Mouse (Mus musculus) erythroblast, embryonic 14.5 days (primary cell): ENCODE results near the gene Efna3. TPM values are rescaled to one million over a fixed set of nuclear protein-coding genes. Genes with fewer than 3 reads are reported as not detected.

ENCODE experiments used
- H3K27me3 ChIP-seq: 2 replicates; pipeline ENCODE4 v1.6.1; 2012; ENCODE audit warnings: inconsistent platforms; ENCODE audit not compliant: control insufficient read depth
- H3K36me3 ChIP-seq: 2 replicates; pipeline ENCODE4 v1.6.1; 2012; ENCODE audit warnings: mild to moderate bottlenecking, inconsistent platforms; ENCODE audit not compliant: control insufficient read depth
- H3K4me1 ChIP-seq: 2 replicates; pipeline ENCODE4 v1.6.1; 2012; ENCODE audit warnings: inconsistent platforms; ENCODE audit not compliant: control insufficient read depth
- H3K4me3 ChIP-seq: replicated peaks from 2 replicates; pipeline ENCODE3; 2012; ENCODE audit warnings: moderate library complexity, mild to moderate bottlenecking, inconsistent platforms
- H3K9me3 ChIP-seq: 2 replicates; pipeline ENCODE4 v1.6.1; 2012; ENCODE audit warnings: low read length, inconsistent platforms, mixed read lengths; ENCODE audit not compliant: control insufficient read depth
- GATA1 ChIP-seq: IDR thresholded peaks from 2 replicates; pipeline ENCODE4 v1.6.1; 2012; ENCODE audit warnings: low read length, inconsistent platforms, mixed read lengths
- TAL1 ChIP-seq: IDR thresholded peaks from 3 replicates; pipeline ENCODE4 v1.6.1; 2012; ENCODE audit warnings: low read length, inconsistent platforms, mixed read lengths
- polyA plus RNA-seq: library from polyadenylated mRNA; stranded (reverse); fragments of >175 nt; gene quantifications from 2 replicates; pipeline ENCODE4 v1.2.3, GENCODE M21; 2012

Gene Efna3
- polyA plus RNA-seq, 1 experiment: not detected

DNA sequence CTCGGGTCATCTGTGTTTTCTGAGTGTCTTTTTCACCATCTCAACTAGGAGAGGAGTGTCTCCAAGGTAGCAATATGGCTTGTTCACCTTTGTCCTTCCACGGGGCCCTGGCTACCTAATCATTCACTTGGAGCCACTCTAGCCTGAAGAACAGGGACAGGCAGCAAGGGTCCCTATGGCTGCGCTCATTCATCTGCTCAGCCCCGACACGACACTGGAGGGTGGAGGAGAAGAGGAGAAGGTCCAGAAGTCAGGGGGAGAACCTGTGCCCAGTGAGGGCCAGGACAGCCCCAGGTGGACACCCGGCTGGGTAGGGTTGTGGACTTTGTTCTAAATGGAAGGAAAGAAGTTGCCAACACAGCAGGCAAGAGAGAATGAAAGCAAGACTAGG, 32.7 kb upstream of the Efna3 start:
- H3K4me3 ChIP-seq: no peak overlapping the region
- H3K36me3 ChIP-seq: no peaks in the 10 kb centered on the region
- H3K27me3 ChIP-seq: peaks cover 35% of the 10 kb centered on the region
- peaks cover 4% of the 10 kb centered on the region for H3K4me1 ChIP-seq
- TF ChIP-seq GATA1 (no peak), TAL1 (no peak)
- no peaks in the 10 kb centered on the region for H3K9me3 ChIP-seq

DNA sequence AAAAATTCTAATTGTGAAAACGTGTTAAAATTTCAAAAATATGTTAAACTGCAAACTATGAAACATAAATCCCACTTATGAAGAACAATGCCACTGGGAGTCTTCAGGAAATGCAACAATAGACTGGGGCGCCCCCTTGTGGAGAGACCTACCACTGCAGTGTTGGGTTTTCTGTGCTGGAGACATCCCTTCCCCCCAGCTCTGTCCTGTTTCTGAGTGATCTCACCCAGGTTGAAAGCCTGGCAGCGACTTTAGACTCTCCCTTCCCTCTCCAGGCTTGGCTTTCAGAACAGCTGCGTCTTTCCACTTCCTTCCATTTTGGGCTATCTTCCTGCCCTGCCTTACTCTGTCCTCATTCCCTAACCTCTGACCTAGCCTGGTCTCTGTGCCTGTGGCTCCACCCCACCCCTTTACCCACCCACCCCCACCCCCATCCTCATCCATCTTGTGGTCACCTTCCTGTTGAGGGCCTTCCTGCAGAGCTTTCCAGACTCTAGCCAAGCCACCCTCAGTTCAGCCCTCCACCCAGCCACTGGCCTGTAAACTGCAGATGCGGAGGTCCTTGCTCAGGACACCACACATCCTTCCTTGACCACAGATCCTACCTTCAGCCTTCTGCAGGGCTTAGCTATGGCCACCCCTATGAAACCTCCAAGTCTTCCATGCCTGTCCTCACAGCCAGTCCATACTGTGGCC, 32.2 kb upstream of the Efna3 start:
- Histone ChIP-seq H3K4me3 (no peak overlapping the region), H3K9me3 (no peaks in the 10 kb centered on the region), H3K4me1 (peaks cover 9% of the 10 kb centered on the region), H3K36me3 (no peaks in the 10 kb centered on the region), H3K27me3 (peaks cover 39% of the 10 kb centered on the region)
- TF ChIP-seq TAL1 (no peak), GATA1 (no peak)

DNA sequence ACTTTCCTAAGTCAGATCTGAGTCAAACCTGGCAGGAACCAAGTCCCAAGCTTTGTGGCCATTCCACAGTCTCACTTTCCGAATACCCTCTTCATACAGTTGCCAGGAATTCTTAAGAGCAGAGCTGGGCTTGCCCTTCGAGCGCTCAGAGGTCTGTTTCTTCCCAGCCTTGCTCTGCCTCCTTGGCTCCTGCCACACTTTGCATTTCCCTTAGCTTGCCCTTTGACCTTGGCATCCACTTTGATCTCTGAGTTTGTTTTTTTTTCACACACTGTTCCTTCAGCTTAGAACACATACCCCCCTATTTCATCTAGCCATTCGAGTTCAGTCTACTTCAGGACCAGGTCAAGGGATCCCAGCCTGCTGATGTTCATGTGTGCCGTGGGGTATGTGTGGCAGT, 28.5 kb upstream of the Efna3 start:
- Histone ChIP-seq H3K4me3 (no peak overlapping the region), H3K27me3 (peaks cover 70% of the 10 kb centered on the region), H3K9me3 (no peaks in the 10 kb centered on the region), H3K36me3 (no peaks in the 10 kb centered on the region), H3K4me1 (peaks cover 19% of the 10 kb centered on the region)
- TF ChIP-seq GATA1 (no peak), TAL1 (no peak)

DNA sequence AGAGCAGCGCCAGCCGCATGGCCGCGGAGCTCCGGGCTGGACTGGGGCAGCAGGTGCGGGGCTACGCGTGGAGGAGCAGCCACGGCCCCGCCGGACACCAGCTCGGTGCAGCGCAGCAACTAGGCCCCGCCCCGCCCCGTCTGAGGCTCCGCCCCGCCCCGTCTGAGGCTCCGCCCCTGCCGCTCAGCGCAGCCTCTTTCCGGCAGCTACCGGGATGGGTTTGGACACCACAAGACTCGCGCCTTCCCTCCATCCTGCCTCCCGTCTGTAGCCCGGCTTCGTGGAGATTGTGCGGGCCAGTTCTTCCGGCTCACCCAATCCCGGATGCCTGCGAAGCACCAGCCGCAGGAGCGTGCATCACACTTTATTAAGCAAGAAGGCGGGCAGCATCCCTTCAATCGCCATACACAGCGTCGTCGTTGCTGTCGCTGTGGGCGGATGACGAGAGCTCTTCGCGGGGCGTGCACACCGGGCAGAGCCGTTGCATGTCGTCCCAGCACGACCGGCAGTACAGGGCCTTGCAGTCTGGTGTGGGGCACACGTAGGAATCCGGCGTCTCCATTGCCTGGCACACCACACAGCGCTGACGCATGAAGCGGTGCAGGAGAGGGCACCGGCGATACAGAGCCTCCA, 27.2 kb upstream of the Efna3 start, which contains the start of gene Adam15:
Gene Adam15, minus strand, starts transcription at position 128 of the 633 bp plus-strand sequence.
- peaks cover 68% of the 10 kb centered on the region for H3K27me3 ChIP-seq
- H3K4me1 ChIP-seq: peaks cover 19% of the 10 kb centered on the region
- H3K36me3 ChIP-seq: no peaks in the 10 kb centered on the region
- no peak for TF ChIP-seq TAL1
- no peak for TF ChIP-seq GATA1
- peak within 1 kb of the TSS; percentile 53 for H3K4me3 ChIP-seq
- H3K9me3 ChIP-seq: no peaks in the 10 kb centered on the region

DNA sequence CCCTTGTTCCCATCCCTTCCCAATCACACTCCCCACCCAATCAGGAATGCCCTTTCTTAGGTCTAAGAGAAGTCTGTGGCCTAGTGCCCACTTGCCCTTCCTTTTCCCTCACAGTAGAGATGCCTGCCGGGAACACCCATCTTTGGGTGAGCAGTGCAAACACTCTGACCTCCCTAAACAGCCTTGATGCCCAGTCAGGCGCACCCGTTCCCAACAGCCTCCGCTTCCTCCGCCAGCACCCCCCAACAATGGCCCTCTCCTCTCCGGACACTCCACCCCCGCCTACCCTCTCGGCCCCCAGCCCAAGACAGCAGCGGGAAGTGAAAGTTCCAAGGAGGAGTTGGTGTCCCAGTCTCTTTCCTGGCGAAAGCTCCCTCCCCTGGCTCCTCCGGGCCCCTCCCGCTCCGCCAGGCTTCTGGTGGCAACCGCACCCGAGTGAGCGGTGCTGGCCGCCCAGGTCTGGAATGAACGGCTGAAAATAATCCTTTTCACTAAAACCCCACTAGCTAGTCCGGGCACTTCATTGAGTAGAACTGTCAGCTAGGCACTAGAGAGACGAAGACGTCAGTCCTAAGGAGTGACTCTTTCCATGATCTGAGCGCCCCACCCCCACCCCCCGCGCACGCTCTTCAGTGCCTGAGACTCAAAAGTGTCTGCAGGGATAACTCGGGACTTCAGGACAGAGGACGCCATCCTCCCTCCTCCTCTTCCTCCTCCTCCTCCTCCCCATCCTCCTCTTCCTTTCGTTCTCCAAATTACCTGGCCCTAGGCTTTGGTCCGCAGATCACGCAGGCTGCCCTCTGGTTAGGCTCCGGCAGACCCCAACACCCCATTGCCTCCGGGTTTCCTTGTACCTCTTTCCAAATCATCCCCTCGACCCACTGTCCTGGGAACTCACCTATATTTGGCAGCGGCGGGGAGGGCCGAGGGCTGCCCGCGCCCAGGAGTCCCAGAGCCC, 26.4 kb upstream of the Efna3 start:
- Histone ChIP-seq H3K36me3 (no peaks in the 10 kb centered on the region), H3K4me3 (peak overlapping the region; percentile 53), H3K27me3 (peaks cover 67% of the 10 kb centered on the region), H3K4me1 (peaks cover 17% of the 10 kb centered on the region), H3K9me3 (no peaks in the 10 kb centered on the region)
- TF ChIP-seq GATA1: no peak
- no peak for TF ChIP-seq TAL1

DNA sequence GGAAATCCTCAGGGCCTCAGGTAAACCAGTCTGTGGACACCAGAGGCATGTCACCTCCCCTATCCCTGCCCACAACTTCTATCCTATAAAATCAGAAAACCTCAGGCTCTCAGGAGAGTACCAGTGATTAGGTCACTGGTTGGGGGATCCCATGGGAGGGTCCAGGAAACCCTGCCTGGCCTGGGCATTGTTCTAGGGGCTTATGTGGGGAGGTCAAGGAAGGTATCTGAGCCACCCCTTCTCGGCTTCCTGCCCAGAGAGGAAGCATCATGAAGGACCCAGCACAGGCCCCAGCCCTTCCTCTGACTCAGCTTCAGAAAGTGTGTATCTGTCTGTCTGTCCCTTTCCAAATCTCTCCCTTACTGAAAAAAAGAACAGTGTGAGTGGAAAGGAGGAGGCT, 25.2 kb upstream of the Efna3 start:
- Histone ChIP-seq H3K36me3 (no peaks in the 10 kb centered on the region), H3K9me3 (no peaks in the 10 kb centered on the region), H3K4me1 (peaks cover 15% of the 10 kb centered on the region), H3K4me3 (no peak overlapping the region), H3K27me3 (peaks cover 59% of the 10 kb centered on the region)
- TF ChIP-seq GATA1 (no peak), TAL1 (no peak)

DNA sequence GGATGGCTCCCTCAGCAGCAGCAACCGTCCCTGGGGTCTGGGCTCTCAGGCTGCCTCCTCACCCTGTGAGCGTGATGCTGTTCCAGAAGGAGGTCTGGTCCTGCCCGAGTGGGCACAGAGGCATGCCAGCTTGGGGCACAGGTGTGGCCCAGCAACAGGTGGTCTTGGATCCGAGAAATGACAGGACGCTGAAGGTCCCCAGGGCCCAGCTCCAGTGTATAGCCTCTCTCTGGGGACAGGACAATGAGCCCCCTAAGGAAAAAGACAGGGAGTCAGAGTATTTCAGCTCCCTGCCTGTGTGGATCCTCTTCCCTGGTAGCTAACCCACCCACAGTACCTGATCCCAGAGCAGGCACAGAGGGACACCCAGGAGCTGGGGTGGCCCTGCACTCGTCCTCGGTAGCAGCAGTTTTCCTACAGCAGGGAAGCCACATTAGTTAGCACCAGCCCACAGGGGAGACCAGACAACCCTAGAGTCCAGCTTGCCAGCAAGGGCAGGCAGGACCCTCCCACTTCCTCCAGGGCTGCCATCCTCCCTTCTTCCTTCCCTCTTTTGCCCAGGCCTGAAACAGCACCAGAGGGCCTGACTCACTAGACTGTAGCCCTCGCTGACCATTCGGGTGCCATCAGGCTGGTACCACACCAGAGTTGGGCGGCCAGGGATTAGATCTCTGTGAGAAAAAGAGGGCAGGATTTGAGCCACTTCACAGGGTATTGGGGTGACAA, 24.2 kb upstream of the Efna3 start:
- Histone ChIP-seq H3K27me3 (peaks cover 50% of the 10 kb centered on the region), H3K36me3 (no peaks in the 10 kb centered on the region)
- no peak for TF ChIP-seq GATA1
- no peak for TF ChIP-seq TAL1

DNA sequence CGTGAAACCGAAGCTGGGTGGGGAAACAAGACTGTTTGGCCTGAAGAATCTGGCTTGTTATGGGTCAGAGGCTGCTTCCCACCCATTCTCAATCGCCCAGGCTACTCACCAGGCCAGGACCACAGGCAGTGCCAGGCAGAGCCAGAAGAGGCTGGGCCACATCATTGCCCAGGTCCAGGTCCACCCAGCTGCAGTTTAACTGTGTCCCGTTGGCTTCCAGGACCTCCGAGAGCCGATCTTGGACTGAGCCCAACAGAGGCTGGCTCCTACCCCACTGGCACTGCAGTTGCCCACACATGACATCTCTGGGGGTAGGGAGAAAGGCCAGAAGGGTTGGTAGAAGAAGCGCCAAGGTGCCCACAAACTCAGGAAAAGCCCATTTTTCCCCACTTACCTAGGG, 20.5 kb upstream of the Efna3 start:
- H3K4me3 ChIP-seq: no peak overlapping the region
- H3K4me1 ChIP-seq: peaks cover 4% of the 10 kb centered on the region; the same call in 1 of the 2 replicates
- H3K9me3 ChIP-seq: no peaks in the 10 kb centered on the region
- TF ChIP-seq GATA1 (no peak), TAL1 (no peak)
- H3K27me3 ChIP-seq: peaks cover 25% of the 10 kb centered on the region
- no peaks in the 10 kb centered on the region for H3K36me3 ChIP-seq

More for the DNA sequence above, 24.2 kb upstream of the Efna3 start:
- H3K4me1 ChIP-seq: peaks cover 15% of the 10 kb centered on the region
- no peaks in the 10 kb centered on the region for H3K9me3 ChIP-seq
- H3K4me3 ChIP-seq: no peak overlapping the region
